Mouse (Mus musculus) left cerebral cortex, adult 8-10 months (tissue): ENCODE measurements at regions not wholly inside any gene's neighbourhood (a gene's known extent, or its start where the extent isn't known, plus 50 kb on each side); places are given as distances from the start of the nearest gene placed in this dataset.

Source experiments
- DNase-seq, 2 experiments: peaks; one replicate each; pipeline ENCODE4 v3.0.0; 2022; ENCODE audit warnings: low spot score in 2 of 2

GRCm38 (mm10) chr1:189584831-189585230 lies 103.1 kb downstream of the Cenpf start:
- no peak for DNase-seq

- no peak for DNase-seq
Measured at GRCm38 (mm10) chr1:189581427-189581826, 106.5 kb downstream of the Cenpf start.

GRCm38 (mm10) chr1:189579358-189579757 lies 108.5 kb downstream of the Cenpf start:
- peak; percentile 15 to 16 for DNase-seq

- no peak for DNase-seq
Measured at GRCm38 (mm10) chr1:189576311-189577002, 111.4 kb downstream of the Cenpf start.

GRCm38 (mm10) chr1:189575525-189576240 lies 112.2 kb downstream of the Cenpf start:
- no peak for DNase-seq

- no peak for DNase-seq
Measured at GRCm38 (mm10) chr1:189566491-189566890, 121.4 kb downstream of the Cenpf start.

- DNase-seq = no peak
Measured at GRCm38 (mm10) chr1:189561831-189562230, 126.1 kb downstream of the Cenpf start.

- DNase-seq = no peak
Measured at GRCm38 (mm10) chr1:189560576-189560975, 127.3 kb downstream of the Cenpf start.

GRCm38 (mm10) chr1:189550851-189551250 lies 137.0 kb downstream of the Cenpf start:
- DNase-seq = no peak

- DNase-seq = no peak
Measured at GRCm38 (mm10) chr1:189532834-189533233, 130.8 kb upstream of the Kcnk2 start.

- no peak for DNase-seq
Measured at GRCm38 (mm10) chr1:189526329-189526728, 124.3 kb upstream of the Kcnk2 start.

GRCm38 (mm10) chr1:189515476-189515875 lies 113.4 kb upstream of the Kcnk2 start:
- peak in 1 of 2 experiments; percentile 19 for DNase-seq

GRCm38 (mm10) chr1:189513358-189513757 lies 111.3 kb upstream of the Kcnk2 start:
- no peak for DNase-seq

- DNase-seq = peak in 1 of 2 experiments; percentile 15
Measured at GRCm38 (mm10) chr1:189507301-189507700, 105.2 kb upstream of the Kcnk2 start.

- DNase-seq = no peak
Measured at GRCm38 (mm10) chr1:189499703-189500102, 97.6 kb upstream of the Kcnk2 start.

GRCm38 (mm10) chr1:189499141-189499540 lies 97.1 kb upstream of the Kcnk2 start:
- no peak for DNase-seq

- no peak for DNase-seq
Measured at GRCm38 (mm10) chr1:189497031-189497430, 95.0 kb upstream of the Kcnk2 start.

- peak in 1 of 2 experiments; percentile 30 for DNase-seq
Measured at GRCm38 (mm10) chr1:189495386-189496150, 93.5 kb upstream of the Kcnk2 start.

- DNase-seq = no peak
Measured at GRCm38 (mm10) chr1:189494896-189495295, 92.8 kb upstream of the Kcnk2 start.

- no peak for DNase-seq
Measured at GRCm38 (mm10) chr1:189485336-189485735, 83.3 kb upstream of the Kcnk2 start.

GRCm38 (mm10) chr1:189483331-189483730 lies 81.3 kb upstream of the Kcnk2 start:
- no peak for DNase-seq

- DNase-seq = no peak
Measured at GRCm38 (mm10) chr1:189478051-189478450, 76.0 kb upstream of the Kcnk2 start.
